Mouse (Mus musculus): ENCODE data around the gene Pafah1b3. TPM values are rescaled to one million over a fixed set of nuclear protein-coding genes. Genes with fewer than 3 reads are reported as not detected.

The Pafah1b3 gene
- polyA plus RNA-seq, 1 experiment from 2014 or later: 513 TPM

- peak overlapping the region; percentile 100 for H3K27ac ChIP-seq
- WGBS: under 1% methylated on average over 52 of the region's 60 CpGs
- H3K4me2 ChIP-seq: peak overlapping the region; percentile 81
- no peaks in the 10 kb centered on the region for H3K9me3 ChIP-seq (replicated peaks)
- H3K4me3 ChIP-seq: peak overlapping the region; percentile 76
- H3K4me1 ChIP-seq: peaks cover 65% of the 10 kb centered on the region
- peak; percentile 75 for ATAC-seq
- peaks cover 12% of the 10 kb centered on the region for H3K36me3 ChIP-seq (ENCODE audit: poor library complexity, severe bottlenecking)
- H3K27me3 ChIP-seq: no peaks in the 10 kb centered on the region
- peak overlapping the region; percentile 85 for H3K9ac ChIP-seq
Observed at GRCm38 (mm10) chr7:25278341-25279075, 19.3 kb downstream of the Pafah1b3 start.

- Histone ChIP-seq H3K9ac (peak overlapping the region; percentile 85), H3K36me3 (ENCODE audit: poor library complexity, severe bottlenecking) (peaks cover 18% of the 10 kb centered on the region), H3K9me3 (replicated peaks) (no peaks in the 10 kb centered on the region), H3K4me1 (peaks cover 63% of the 10 kb centered on the region), H3K27me3 (no peaks in the 10 kb centered on the region), H3K27ac (peak overlapping the region; percentile 100), H3K4me2 (peak overlapping the region; percentile 81), H3K4me3 (peak overlapping the region; percentile 76)
- ATAC-seq: no peak
- WGBS: 15% methylated on average over 4 of the region's 4 CpGs
Observed at GRCm38 (mm10) chr7:25277998-25278340, 19.8 kb downstream of the Pafah1b3 start.

- H3K27me3 ChIP-seq: no peaks in the 10 kb centered on the region
- ATAC-seq: no peak
- H3K4me1 ChIP-seq: peaks cover 63% of the 10 kb centered on the region
- peak overlapping the region; percentile 76 for H3K4me3 ChIP-seq
- H3K36me3 ChIP-seq (ENCODE audit: poor library complexity, severe bottlenecking): peaks cover 23% of the 10 kb centered on the region
- H3K4me2 ChIP-seq: peak overlapping the region; percentile 81
- H3K27ac ChIP-seq: peak overlapping the region; percentile 100; the same call in 1 of the 2 replicates
- no peaks in the 10 kb centered on the region for H3K9me3 ChIP-seq (replicated peaks)
- H3K9ac ChIP-seq: peak overlapping the region; percentile 85
- WGBS: 83% methylated on average over 4 of the region's 4 CpGs
Observed at GRCm38 (mm10) chr7:25277405-25277804, 20.4 kb downstream of the Pafah1b3 start.

GRCm38 (mm10) chr7:25275555-25276298 lies 22.1 kb downstream of the Pafah1b3 start:
- H3K4me1 ChIP-seq: peaks cover 53% of the 10 kb centered on the region
- WGBS: 65% methylated on average over 9 of the region's 9 CpGs

GRCm38 (mm10) chr7:25274996-25275395 lies 22.8 kb downstream of the Pafah1b3 start:
- Histone ChIP-seq H3K9ac (no peak overlapping the region), H3K27me3 (no peaks in the 10 kb centered on the region), H3K4me2 (no peak overlapping the region), H3K27ac (no peak overlapping the region), H3K4me3 (no peak overlapping the region), H3K9me3 (replicated peaks) (no peaks in the 10 kb centered on the region), H3K36me3 (ENCODE audit: poor library complexity, severe bottlenecking) (peaks cover 43% of the 10 kb centered on the region), H3K4me1 (peaks cover 52% of the 10 kb centered on the region)
- ATAC-seq: no peak
- 90% methylated on average over 3 of the region's 3 CpGs for WGBS

More at GRCm38 (mm10) chr7:25275555-25276298, 22.1 kb downstream of the Pafah1b3 start:
- Histone ChIP-seq H3K9me3 (replicated peaks) (no peaks in the 10 kb centered on the region), H3K36me3 (ENCODE audit: poor library complexity, severe bottlenecking) (peaks cover 40% of the 10 kb centered on the region), H3K4me2 (0 out of 2 replicates have a peak overlapping the region, but pooled peaks have one; percentile 1), H3K27me3 (no peaks in the 10 kb centered on the region), H3K9ac (peak overlapping the region; percentile 38), H3K27ac (no peak overlapping the region), H3K4me3 (no peak overlapping the region)
- ATAC-seq: no peak

GRCm38 (mm10) chr7:25274571-25274970 lies 23.2 kb downstream of the Pafah1b3 start:
- Histone ChIP-seq H3K27me3 (no peaks in the 10 kb centered on the region), H3K27ac (no peak overlapping the region), H3K4me3 (no peak overlapping the region), H3K4me1 (peaks cover 52% of the 10 kb centered on the region), H3K4me2 (no peak overlapping the region), H3K36me3 (ENCODE audit: poor library complexity, severe bottlenecking) (peaks cover 43% of the 10 kb centered on the region), H3K9me3 (replicated peaks) (no peaks in the 10 kb centered on the region), H3K9ac (peak overlapping the region; percentile 50)
- no peak for ATAC-seq
- WGBS: 60% methylated on average over 5 of the region's 5 CpGs

- peak overlapping the region; percentile 50 for H3K9ac ChIP-seq
- H3K27ac ChIP-seq: no peak overlapping the region
- no peak for ATAC-seq
- no peaks in the 10 kb centered on the region for H3K9me3 ChIP-seq (replicated peaks)
- H3K4me3 ChIP-seq: no peak overlapping the region
- peaks cover 59% of the 10 kb centered on the region for H3K4me1 ChIP-seq
- no peaks in the 10 kb centered on the region for H3K27me3 ChIP-seq
- 90% methylated on average over 22 of the region's 22 CpGs for WGBS
- peaks cover 43% of the 10 kb centered on the region for H3K36me3 ChIP-seq (ENCODE audit: poor library complexity, severe bottlenecking)
- 0 out of 2 replicates have a peak overlapping the region, but pooled peaks have one; percentile 1 for H3K4me2 ChIP-seq
Observed at GRCm38 (mm10) chr7:25273259-25274241, 24.2 kb downstream of the Pafah1b3 start.

GRCm38 (mm10) chr7:25272445-25273258 lies 25.1 kb downstream of the Pafah1b3 start:
- H3K36me3 ChIP-seq (ENCODE audit: poor library complexity, severe bottlenecking): peaks cover 43% of the 10 kb centered on the region
- 91% methylated on average over 38 of the region's 38 CpGs for WGBS
- H3K4me3 ChIP-seq: no peak overlapping the region
- H3K27ac ChIP-seq: no peak overlapping the region
- H3K4me1 ChIP-seq: peaks cover 55% of the 10 kb centered on the region
- no peaks in the 10 kb centered on the region for H3K9me3 ChIP-seq (replicated peaks)
- ATAC-seq: no peak
- no peak overlapping the region for H3K9ac ChIP-seq
- H3K27me3 ChIP-seq: no peaks in the 10 kb centered on the region
- H3K4me2 ChIP-seq: no peak overlapping the region

GRCm38 (mm10) chr7:25271651-25272444 lies 25.9 kb downstream of the Pafah1b3 start:
- Histone ChIP-seq H3K36me3 (ENCODE audit: poor library complexity, severe bottlenecking) (peaks cover 43% of the 10 kb centered on the region), H3K27me3 (no peaks in the 10 kb centered on the region), H3K4me1 (peaks cover 52% of the 10 kb centered on the region), H3K9ac (no peak overlapping the region), H3K4me3 (no peak overlapping the region), H3K9me3 (replicated peaks) (no peaks in the 10 kb centered on the region), H3K27ac (no peak overlapping the region), H3K4me2 (no peak overlapping the region)
- no peak for ATAC-seq
- WGBS: 90% methylated on average over 30 of the region's 30 CpGs

Measured in forebrain, embryonic 13.5 days (tissue).